Mouse (Mus musculus) midbrain, embryonic 10.5 days (tissue): Measurements from ENCODE around the gene Zfp362. TPM values are rescaled to one million over a fixed set of nuclear protein-coding genes. Genes with fewer than 3 reads are reported as not detected.

ENCODE experiments used
- DNase-seq: peaks from one replicate; pipeline ENCODE4 v3.0.0-alpha.2; 2017; ENCODE audit warnings: low spot score
- H3K27ac ChIP-seq: fragments of 300-500 bp; sonication (generic); replicated peaks from 2 replicates; pipeline ENCODE4 v1.5.1; 2016; ENCODE audit warnings: mild to moderate bottlenecking
- H3K27me3 ChIP-seq: fragments of 300-500 bp; sonication (generic); 2 replicates; pipeline ENCODE4 v1.6.1; 2016; ENCODE audit warnings: low read depth, mild to moderate bottlenecking; ENCODE audit not compliant: poor library complexity, severe bottlenecking
- H3K36me3 ChIP-seq: fragments of 300-500 bp; sonication (generic); 2 replicates; pipeline ENCODE4 v1.6.1; 2016; ENCODE audit warnings: mild to moderate bottlenecking, moderate library complexity
- H3K4me1 ChIP-seq: fragments of 300-500 bp; sonication (generic); 2 replicates; pipeline ENCODE4 v1.6.1; 2016
- H3K4me3 ChIP-seq: fragments of 300-500 bp; sonication (generic); 2 replicates; pipeline ENCODE4 v1.5.1; 2016; ENCODE audit warnings: mild to moderate bottlenecking, moderate library complexity
- H3K9me3 ChIP-seq: fragments of 300-500 bp; sonication (generic); replicated peaks from 2 replicates; pipeline ENCODE4 v1.6.1; 2016; ENCODE audit warnings: mild to moderate bottlenecking
- WGBS: fragments of 180-500 bp; shearing (Covaris S2); methylation state at CpG from one replicate; pipeline ENCODE4 v1.1.7; 2016; 5-methylcytosine and 5-hydroxymethylcytosine counted together
- polyA plus RNA-seq: library from polyadenylated mRNA; unstranded; fragments of >200 nt; fragmentation: Nextera tagmentation; extraction: Ambion mirVana; gene quantifications from 2 replicates; pipeline ENCODE4 v1.2.1, GENCODE M21; 2016

Zfp362 gene
- polyA plus RNA-seq, 1 experiment from 2014 or later = 36.5 TPM

- H3K9me3 ChIP-seq = no peaks in the 10 kb centered on the region
- H3K27me3 ChIP-seq = no peaks in the 10 kb centered on the region
- no peak overlapping the region for H3K27ac ChIP-seq
- no peak for DNase-seq
- WGBS = 44% methylated on average over 18 of the region's 18 CpGs
- peaks cover 23% of the 10 kb centered on the region for H3K4me1 ChIP-seq
- H3K36me3 ChIP-seq = peaks cover 93% of the 10 kb centered on the region
- H3K4me3 ChIP-seq = no peak overlapping the region
These were observed 16.2 kb downstream of the Zfp362 start for GRCm38 (mm10) chr4:128789646-128790045.

- no peak for DNase-seq
- Histone ChIP-seq H3K9me3 (no peaks in the 10 kb centered on the region), H3K27me3 (no peaks in the 10 kb centered on the region), H3K4me3 (no peak overlapping the region), H3K36me3 (peaks cover 93% of the 10 kb centered on the region), H3K27ac (no peak overlapping the region), H3K4me1 (peaks cover 23% of the 10 kb centered on the region)
- WGBS = 93% methylated on average over 4 of the region's 4 CpGs
These were observed 17.7 kb downstream of the Zfp362 start for GRCm38 (mm10) chr4:128788108-128788507.

- H3K27me3 ChIP-seq = no peaks in the 10 kb centered on the region
- no peak for DNase-seq
- H3K27ac ChIP-seq = no peak overlapping the region
- H3K36me3 ChIP-seq = peaks cover 93% of the 10 kb centered on the region
- H3K4me3 ChIP-seq = no peak overlapping the region
- WGBS = 90% methylated on average over 24 of the region's 24 CpGs
- no peaks in the 10 kb centered on the region for H3K9me3 ChIP-seq
- peaks cover 23% of the 10 kb centered on the region for H3K4me1 ChIP-seq
These were observed 18.6 kb downstream of the Zfp362 start for GRCm38 (mm10) chr4:128787023-128787939.

GRCm38 (mm10) chr4:128785921-128786654 lies 19.8 kb downstream of the Zfp362 start:
- H3K27ac ChIP-seq = no peak overlapping the region
- 92% methylated on average over 11 of the region's 11 CpGs for WGBS
- no peaks in the 10 kb centered on the region for H3K27me3 ChIP-seq
- H3K4me3 ChIP-seq = no peak overlapping the region
- H3K4me1 ChIP-seq = peaks cover 16% of the 10 kb centered on the region
- no peak for DNase-seq
- H3K9me3 ChIP-seq = no peaks in the 10 kb centered on the region
- peaks cover 98% of the 10 kb centered on the region for H3K36me3 ChIP-seq

DNA sequence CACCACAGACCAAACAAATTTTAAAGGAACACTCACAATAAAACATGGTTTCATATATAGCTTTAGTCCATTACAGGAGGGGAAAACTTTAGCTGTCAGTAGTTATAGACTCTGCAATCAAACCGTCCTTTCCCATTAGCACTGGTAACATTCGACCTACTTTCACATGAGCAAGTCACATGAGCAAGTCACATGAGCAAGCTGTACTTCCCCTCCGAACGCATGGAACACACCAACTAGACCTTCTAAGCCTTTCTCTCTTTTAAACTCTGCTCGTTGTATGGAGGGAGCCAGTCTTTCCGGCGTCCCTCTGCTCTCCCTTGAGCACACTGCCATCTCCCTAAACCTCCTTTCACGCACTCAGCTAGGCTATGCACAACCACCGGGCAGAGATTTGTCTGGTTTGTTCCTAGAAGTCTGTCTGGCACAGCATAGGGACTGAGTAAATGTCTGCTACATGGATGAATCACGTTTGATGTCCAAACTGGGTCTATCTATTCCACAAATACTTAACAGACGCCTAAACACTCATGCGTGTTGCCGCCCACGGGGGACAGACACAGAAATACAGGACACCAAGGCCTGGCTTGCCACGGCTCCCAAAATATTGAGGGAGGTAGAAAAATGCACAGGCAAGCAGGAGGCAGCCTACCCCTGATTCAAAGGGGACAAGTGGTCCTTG lies 20.8 kb downstream of the Zfp362 start:
- 94% methylated on average over 15 of the region's 15 CpGs for WGBS
- H3K27me3 ChIP-seq = no peaks in the 10 kb centered on the region
- no peaks in the 10 kb centered on the region for H3K9me3 ChIP-seq
- no peak overlapping the region for H3K27ac ChIP-seq
- peaks cover 98% of the 10 kb centered on the region for H3K36me3 ChIP-seq
- peaks cover 6% of the 10 kb centered on the region for H3K4me1 ChIP-seq
- DNase-seq = no peak
- no peak overlapping the region for H3K4me3 ChIP-seq

DNA sequence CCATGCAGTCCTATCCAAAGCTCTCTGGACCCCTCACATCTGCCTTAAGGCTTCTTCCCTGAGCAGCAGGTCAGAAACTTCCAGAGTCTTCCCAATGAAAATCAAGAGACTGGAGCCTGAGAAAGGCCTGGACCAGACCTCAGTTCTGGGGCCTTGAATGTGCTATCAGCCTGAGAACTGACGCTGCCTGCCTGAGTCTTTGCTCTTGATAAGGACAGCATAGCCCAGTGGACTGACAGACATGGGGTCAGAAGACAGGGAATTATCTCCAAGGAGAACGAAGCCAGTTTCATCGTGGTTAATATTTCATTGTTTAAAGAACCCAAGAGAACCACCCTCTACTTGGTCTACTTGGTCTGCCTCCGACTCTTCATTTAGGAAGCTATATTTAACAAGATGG lies 23.2 kb downstream of the Zfp362 start:
- no peak overlapping the region for H3K4me3 ChIP-seq
- H3K4me1 ChIP-seq = no peaks in the 10 kb centered on the region
- H3K27ac ChIP-seq = no peak overlapping the region
- 87% methylated on average over 4 of the region's 4 CpGs for WGBS
- no peaks in the 10 kb centered on the region for H3K27me3 ChIP-seq
- no peak for DNase-seq
- peaks cover 100% of the 10 kb centered on the region for H3K36me3 ChIP-seq
- H3K9me3 ChIP-seq = no peaks in the 10 kb centered on the region

DNA sequence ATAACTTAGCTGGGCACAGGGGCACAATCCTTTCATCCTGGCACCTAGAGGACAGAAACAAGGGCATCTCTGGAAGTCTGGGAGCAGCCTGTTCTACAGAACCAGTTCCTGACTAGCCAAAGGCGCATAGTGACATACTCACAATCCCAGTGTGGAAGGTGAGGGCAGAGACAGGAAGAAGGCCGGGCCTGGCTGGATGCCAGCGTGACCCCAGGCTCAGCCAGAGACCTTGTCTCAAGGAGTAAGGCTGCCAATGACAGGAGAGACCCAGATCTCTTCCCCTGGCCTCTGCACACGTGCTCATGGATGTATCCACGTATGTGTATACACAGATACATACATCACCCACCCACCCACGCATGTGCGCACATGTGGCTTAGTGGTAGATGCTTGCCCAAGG lies 23.8 kb downstream of the Zfp362 start:
- Histone ChIP-seq H3K27ac (no peak overlapping the region), H3K36me3 (peaks cover 100% of the 10 kb centered on the region), H3K4me3 (no peak overlapping the region), H3K27me3 (no peaks in the 10 kb centered on the region), H3K9me3 (no peaks in the 10 kb centered on the region), H3K4me1 (peaks cover under 1% of the 10 kb centered on the region; the same call in 1 of the 2 replicates)
- DNase-seq = no peak
- WGBS = 95% methylated on average over 7 of the region's 7 CpGs

DNA sequence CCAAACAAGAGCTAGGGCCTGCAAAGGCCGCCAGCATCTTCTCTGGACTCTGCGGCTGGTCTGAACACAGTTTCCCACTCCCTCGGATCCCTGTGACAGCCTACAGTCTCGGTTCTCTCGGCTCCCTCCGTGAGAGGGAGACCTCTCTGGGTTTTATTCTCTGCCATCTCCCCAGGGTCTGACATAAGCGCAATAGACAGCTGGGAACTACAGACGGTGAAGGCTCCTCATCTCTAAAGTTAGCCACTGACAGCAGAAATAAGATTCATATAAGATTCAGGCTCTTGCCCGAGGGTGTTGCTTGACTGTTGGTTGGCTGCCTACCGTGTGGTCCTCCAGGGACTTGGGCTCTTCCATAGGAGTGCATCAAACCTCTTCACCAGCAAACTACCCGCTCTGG lies 28.3 kb downstream of the Zfp362 start:
- WGBS = 92% methylated on average over 11 of the region's 11 CpGs
- Histone ChIP-seq H3K36me3 (peaks cover 100% of the 10 kb centered on the region), H3K27me3 (no peaks in the 10 kb centered on the region), H3K4me1 (peaks cover 3% of the 10 kb centered on the region; the same call in 1 of the 2 replicates), H3K27ac (no peak overlapping the region), H3K9me3 (no peaks in the 10 kb centered on the region), H3K4me3 (no peak overlapping the region)
- no peak for DNase-seq

DNA sequence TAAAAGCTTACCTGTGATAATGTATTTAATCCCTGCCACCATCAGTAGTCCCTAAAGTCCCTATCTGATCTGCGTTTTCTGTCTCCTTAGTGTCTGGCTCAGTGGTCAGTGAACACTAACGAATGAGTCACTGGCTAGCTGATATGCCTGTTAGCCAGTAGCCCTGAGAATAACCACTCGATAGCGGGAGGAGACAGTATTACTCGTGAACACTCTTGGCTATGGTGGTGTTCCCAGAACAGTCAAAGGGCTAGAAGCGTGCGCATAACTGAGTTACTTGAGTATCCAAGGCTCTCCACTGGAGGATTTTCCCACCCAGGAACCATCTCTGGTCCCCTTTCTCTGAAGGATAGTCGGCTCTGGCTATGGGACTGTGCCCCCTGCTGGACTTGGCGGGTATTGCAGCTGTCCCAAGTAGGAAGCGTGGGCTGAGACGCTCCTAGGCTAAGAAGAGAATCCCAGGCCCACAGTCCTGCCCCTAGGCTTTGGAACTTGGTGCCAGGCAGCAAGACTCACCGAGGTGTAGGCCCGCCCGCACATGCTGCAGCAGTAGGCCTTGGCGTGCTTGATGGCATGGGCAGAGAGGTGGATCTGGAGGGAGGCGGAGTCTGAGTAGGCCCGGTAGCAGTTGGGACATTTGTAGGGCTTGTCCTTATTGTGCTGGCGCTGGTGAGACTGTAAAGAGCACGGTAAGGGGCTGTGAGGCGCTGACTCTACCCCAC lies 29.1 kb downstream of the Zfp362 start:
- Histone ChIP-seq H3K36me3 (peaks cover 100% of the 10 kb centered on the region), H3K4me3 (no peak overlapping the region), H3K9me3 (no peaks in the 10 kb centered on the region), H3K4me1 (peaks cover 3% of the 10 kb centered on the region; the same call in 1 of the 2 replicates), H3K27me3 (no peaks in the 10 kb centered on the region), H3K27ac (no peak overlapping the region)
- DNase-seq = peak; percentile 84
- 43% methylated on average over 20 of the region's 20 CpGs for WGBS

GRCm38 (mm10) chr4:128774467-128774866 lies 31.4 kb downstream of the Zfp362 start:
- H3K36me3 ChIP-seq = peaks cover 83% of the 10 kb centered on the region
- no peak overlapping the region for H3K4me3 ChIP-seq
- WGBS = 90% methylated on average over 9 of the region's 9 CpGs
- DNase-seq = no peak
- no peaks in the 10 kb centered on the region for H3K9me3 ChIP-seq
- peaks cover 12% of the 10 kb centered on the region for H3K4me1 ChIP-seq
- H3K27ac ChIP-seq = no peak overlapping the region
- H3K27me3 ChIP-seq = no peaks in the 10 kb centered on the region

- no peak overlapping the region for H3K4me3 ChIP-seq
- H3K27ac ChIP-seq = no peak overlapping the region
- no peaks in the 10 kb centered on the region for H3K27me3 ChIP-seq
- H3K36me3 ChIP-seq = peaks cover 77% of the 10 kb centered on the region
- H3K4me1 ChIP-seq = peaks cover 12% of the 10 kb centered on the region
- DNase-seq = no peak
- WGBS = 92% methylated on average over 11 of the region's 11 CpGs
- H3K9me3 ChIP-seq = no peaks in the 10 kb centered on the region
These were observed 32.0 kb downstream of the Zfp362 start for GRCm38 (mm10) chr4:128773820-128774219.

DNA sequence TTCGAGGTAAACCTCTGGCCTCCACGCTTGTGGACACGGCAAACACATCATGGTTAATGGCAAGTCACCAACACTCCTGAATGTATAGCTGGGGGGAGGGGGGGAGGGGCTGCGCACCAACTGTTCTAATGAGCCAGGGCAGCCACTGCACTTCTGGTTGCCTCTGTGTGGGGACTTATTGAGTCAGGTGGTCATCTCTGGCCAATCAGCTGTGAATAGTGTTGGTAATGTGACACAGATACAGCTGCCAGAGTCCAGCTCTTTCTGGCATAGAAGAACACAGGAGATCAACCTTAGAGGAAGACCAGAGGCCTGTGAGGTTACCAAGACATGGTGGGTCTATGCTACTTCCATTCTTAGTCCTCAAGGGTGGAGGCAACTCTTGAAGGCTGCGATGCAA lies 35.1 kb downstream of the Zfp362 start:
- Histone ChIP-seq H3K27me3 (no peaks in the 10 kb centered on the region), H3K9me3 (no peaks in the 10 kb centered on the region), H3K4me3 (no peak overlapping the region), H3K36me3 (peaks cover 45% of the 10 kb centered on the region), H3K27ac (no peak overlapping the region), H3K4me1 (peaks cover 9% of the 10 kb centered on the region)
- DNase-seq = no peak
- 94% methylated on average over 5 of the region's 5 CpGs for WGBS
